Mouse (Mus musculus) myocyte (in vitro differentiated cells): ENCODE data around the gene A530064D06Rik.

Source experiments
- MYOD1 ChIP-seq, 3 experiments: IDR thresholded peaks; one replicate each; pipeline ENCODE4 v1.6.1; 2011; ENCODE audit warnings: control low read depth in 2 of 3, low read depth in 2 of 3, mild to moderate bottlenecking in 2 of 3, moderate library complexity in 1 of 3; ENCODE audit not compliant: insufficient read length in 2 of 3, control insufficient read depth in 1 of 3
- POLR2A ChIP-seq: IDR thresholded peaks from one replicate; pipeline ENCODE4 v1.6.1; 2011; ENCODE audit warnings: low read depth, mild to moderate bottlenecking, control low read depth, moderate library complexity; ENCODE audit not compliant: insufficient read length
- REST ChIP-seq: IDR thresholded peaks from one replicate; pipeline ENCODE4 v1.6.1; 2011; ENCODE audit warnings: mild to moderate bottlenecking, control low read depth, moderate library complexity; ENCODE audit not compliant: insufficient read depth, insufficient read length

DNA sequence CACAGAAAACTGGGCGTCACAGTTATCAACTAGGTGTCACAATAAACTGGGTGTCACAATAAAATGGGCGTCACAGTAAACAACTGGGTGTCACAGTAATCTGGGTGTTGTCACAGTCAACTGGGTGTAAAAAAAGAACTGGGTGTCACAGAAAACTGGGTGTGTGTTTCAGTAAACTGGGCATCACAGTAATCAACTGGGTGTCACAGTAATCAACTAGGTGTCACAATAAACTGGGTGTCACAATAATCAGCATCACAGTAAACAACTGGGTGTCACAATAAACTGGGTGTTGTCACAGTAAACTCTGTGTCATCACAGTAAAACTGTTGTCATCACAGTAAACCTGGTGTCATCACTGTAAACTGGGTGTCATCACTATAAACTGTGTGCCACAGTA, 25.3 kb upstream of the A530064D06Rik start:
- no peak for TF ChIP-seq POLR2A
- TF ChIP-seq REST = no peak
- TF ChIP-seq MYOD1 (IDR thresholded peaks at IDR 0.05; ENCODE audit: control insufficient read depth in 1 of 3, insufficient read length in 2 of 3, low read depth in 2 of 3) = no peak
